Mouse (Mus musculus): Measurements from ENCODE around the gene Adcyap1r1. TPM values are rescaled to one million over a fixed set of nuclear protein-coding genes. Genes with fewer than 3 reads are reported as not detected.

Gene Adcyap1r1
- total and polyA plus RNA-seq, 3 experiments, result not detected

DNA sequence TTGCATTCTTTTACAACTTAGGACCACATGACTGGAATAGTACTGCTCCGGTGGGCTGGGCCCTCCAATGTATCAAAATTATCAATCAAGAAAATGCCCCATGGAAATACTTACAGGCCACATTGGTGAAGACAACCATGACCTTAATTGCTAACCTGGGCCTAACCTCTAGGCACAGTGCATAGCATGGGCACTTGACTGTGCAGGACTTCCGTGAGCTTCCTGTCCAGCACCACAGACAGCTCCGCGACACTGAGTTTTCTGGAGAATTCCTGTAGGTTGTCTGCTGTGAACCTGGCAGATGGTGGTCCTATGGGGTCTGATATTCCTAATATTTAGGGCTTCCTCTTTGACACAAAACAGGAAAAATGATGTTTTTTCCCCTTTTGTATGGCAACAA lies 54.7 kb downstream of the Adcyap1r1 start:
- in situ Hi-C loops (cut with MboI; ENCODE audit: low pct_ligation_motif_present, low pct_unique_long_range_greater_than_20kb, low sequenced_read_pairs) (loop anchor here (25.0 kb wide), 2 partner anchors 269 to 431 kb away; no protein-coding TSS in a partner anchor), dilution Hi-C loops (cut with MboI; ENCODE audit: extremely low pct_ligation_motif_present, extremely low pct_unique_long_range_greater_than_20kb, low sequenced_read_pairs) (no loop called here)
- peaks cover 0 to 11% of the 10 kb centered on the region in 2 experiments; a peak in 2 of 4 replicates for H3K4me1 ChIP-seq (ENCODE audit: control insufficient read depth in 1 of 2, insufficient read depth in 2 of 2)
- H3K27ac ChIP-seq (ENCODE audit: insufficient read depth, low read depth), result no peak overlapping the region
- TF ChIP-seq NRF1 (IDR thresholded peaks at IDR 0.05; ENCODE audit: low read depth, low read length) (no peak), RCOR1 (conservative IDR thresholded peaks at IDR 0.05; ENCODE audit: low read depth, low read length) (no peak), ZC3H11A (IDR thresholded peaks at IDR 0.05; ENCODE audit: low read depth, low read length) (no peak), PAX5 (IDR thresholded peaks at IDR 0.05; ENCODE audit: low read length) (no peak), ETS1 (conservative IDR thresholded peaks at IDR 0.05; ENCODE audit: low read depth, low read length) (no peak), KAT2A (IDR thresholded peaks at IDR 0.05; ENCODE audit: insufficient replicate concordance, low read length) (no peak), UBTF (IDR thresholded peaks at IDR 0.05; ENCODE audit: low read depth, low read length) (no peak), MAZ (IDR thresholded peaks at IDR 0.05; ENCODE audit: low read depth, low read length) (no peak)
- no peak overlapping the region for H3K9ac ChIP-seq (ENCODE audit: insufficient read depth, low read depth)
- H3K4me3 ChIP-seq (replicated peaks in 1 of 3; ENCODE audit: low read depth in 2 of 3, low read length in 2 of 3, poor library complexity in 1 of 3), result no peak overlapping the region
- H3K9me3 ChIP-seq (replicated peaks; ENCODE audit: low read length), result peaks cover 5% of the 10 kb centered on the region
- H3K36me3 ChIP-seq (replicated peaks in 1 of 2; ENCODE audit: control insufficient read depth in 1 of 2, insufficient read depth in 1 of 2, low read length in 1 of 2), result no peaks in the 10 kb centered on the region
- H3K27me3 ChIP-seq (replicated peaks), result peaks cover 12% of the 10 kb centered on the region
- no peaks in the 10 kb centered on the region for H3K79me2 ChIP-seq (replicated peaks; ENCODE audit: control insufficient read depth, extremely low read depth, insufficient read depth, poor library complexity, severe bottlenecking)
- H3K4me2 ChIP-seq (ENCODE audit: insufficient read depth, low read depth, poor library complexity, severe bottlenecking), result no peak overlapping the region
- DNase-seq (ENCODE audit: extremely low read depth), result no peak

DNA sequence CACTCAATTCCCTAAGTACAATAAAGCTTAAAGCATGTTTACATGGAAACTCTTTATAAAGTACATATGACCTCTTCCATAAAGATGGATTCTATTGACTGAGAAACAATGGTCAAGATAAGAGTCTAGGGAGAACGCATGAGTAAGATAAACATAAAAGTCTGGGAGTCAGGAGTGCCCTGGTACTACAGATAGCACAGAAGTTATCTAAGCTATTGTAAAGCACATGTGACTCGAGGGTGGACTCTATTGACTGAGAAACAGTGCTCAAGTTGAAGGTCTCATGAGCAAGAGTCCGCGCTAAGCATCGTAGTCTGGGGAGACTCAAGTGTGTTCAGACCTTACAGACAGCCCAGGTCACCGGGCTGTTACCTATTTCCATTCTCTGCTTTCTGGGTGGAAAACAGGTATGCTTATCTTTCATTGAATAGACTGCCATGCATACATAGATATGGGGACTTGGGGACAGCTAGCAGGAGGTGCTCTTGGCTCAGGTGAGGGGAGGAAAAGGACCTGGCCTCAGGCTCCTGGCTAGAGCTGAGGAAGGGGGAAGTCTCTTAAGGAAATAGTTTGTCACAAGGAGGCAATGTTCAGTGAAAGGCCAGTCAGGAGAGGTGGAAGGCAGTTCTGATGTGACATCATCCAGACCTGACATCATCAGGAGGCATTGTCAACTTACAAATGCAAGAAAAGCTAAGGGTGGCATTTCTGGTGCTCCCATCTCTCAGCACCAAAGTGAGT lies 57.5 kb downstream of the Adcyap1r1 start:
- Histone ChIP-seq H3K4me3 (replicated peaks in 1 of 3; ENCODE audit: low read depth in 2 of 3, low read length in 2 of 3, poor library complexity in 1 of 3) (no peak overlapping the region), H3K9ac (ENCODE audit: insufficient read depth, low read depth) (no peak overlapping the region), H3K27me3 (replicated peaks) (peaks cover 2% of the 10 kb centered on the region), H3K4me2 (ENCODE audit: insufficient read depth, low read depth, poor library complexity, severe bottlenecking) (no peak overlapping the region), H3K79me2 (replicated peaks; ENCODE audit: control insufficient read depth, extremely low read depth, insufficient read depth, poor library complexity, severe bottlenecking) (no peaks in the 10 kb centered on the region), H3K27ac (ENCODE audit: insufficient read depth, low read depth) (no peak overlapping the region), H3K4me1 (ENCODE audit: control insufficient read depth in 1 of 2, insufficient read depth in 2 of 2) (peaks cover 0 to 19% of the 10 kb centered on the region in 2 experiments; a peak in 2 of 4 replicates), H3K9me3 (replicated peaks; ENCODE audit: low read length) (peaks cover 3% of the 10 kb centered on the region), H3K36me3 (replicated peaks in 1 of 2; ENCODE audit: control insufficient read depth in 1 of 2, insufficient read depth in 1 of 2, low read length in 1 of 2) (no peaks in the 10 kb centered on the region)
- in situ Hi-C loops (cut with MboI; ENCODE audit: low pct_ligation_motif_present, low pct_unique_long_range_greater_than_20kb, low sequenced_read_pairs), result loop anchor here (25.0 kb wide), 2 partner anchors 272 to 428 kb away; no protein-coding TSS in a partner anchor
- TF ChIP-seq E2F4 (IDR thresholded peaks at IDR 0.05; ENCODE audit: insufficient replicate concordance, low read depth, low read length) (no peak), POLR2AphosphoS2 (IDR thresholded peaks at IDR 0.05; ENCODE audit: low read depth, low read length) (no peak), ELF1 (IDR thresholded peaks at IDR 0.05; ENCODE audit: low read depth, low read length) (no peak), TCF12 (IDR thresholded peaks at IDR 0.05; ENCODE audit: low read depth, low read length) (no peak), RAD21 (IDR thresholded peaks at IDR 0.05; ENCODE audit: low read depth, low read length) (no peak), GABPA (IDR thresholded peaks at IDR 0.05; ENCODE audit: insufficient replicate concordance, low read depth, low read length) (no peak), HCFC1 (IDR thresholded peaks at IDR 0.05; ENCODE audit: low read depth, low read length) (no peak), MAFK (IDR thresholded peaks at IDR 0.05; ENCODE audit: insufficient replicate concordance, low read length) (no peak), RCOR1 (conservative IDR thresholded peaks at IDR 0.05; ENCODE audit: low read depth, low read length) (no peak), UBTF (IDR thresholded peaks at IDR 0.05; ENCODE audit: low read depth, low read length) (no peak)
- DNase-seq (ENCODE audit: extremely low read depth), result no peak
- dilution Hi-C loops (cut with MboI; ENCODE audit: extremely low pct_ligation_motif_present, extremely low pct_unique_long_range_greater_than_20kb, low sequenced_read_pairs), result no loop called here

All from CH12.LX (cell line).